Mouse (Mus musculus): ENCODE results near the gene Mapre3. TPM values are rescaled to one million over a fixed set of nuclear protein-coding genes. Genes with fewer than 3 reads are reported as not detected.

Gene Mapre3
- polyA plus RNA-seq, 1 experiment from 2014 or later = 15.4 TPM

- ATAC-seq (replicated peaks; ENCODE audit: insufficient number of reproducible peaks, low FRiP score, low TSS enrichment, low read depth) (no peak), DNase-seq (ENCODE audit: low spot score) (no peak)
- H3K4me1 ChIP-seq (ENCODE audit: control insufficient read depth, insufficient read depth, low read length) = peaks cover 18% of the 10 kb centered on the region
These were observed 94.8 kb downstream of the Mapre3 start for GRCm38 (mm10) chr5:30909300-30909659.

GRCm38 (mm10) chr5:30909863-30910262 lies 95.4 kb downstream of the Mapre3 start:
- no peaks in the 10 kb centered on the region for H3K27me3 ChIP-seq (ENCODE audit: control insufficient read depth, insufficient read depth, low read length)
- no peak overlapping the region for H3K4me3 ChIP-seq (ENCODE audit: low read depth, low read length)
- H3K4me2 ChIP-seq (ENCODE audit: low read depth, low read length) = no peak overlapping the region
- H3K36me3 ChIP-seq (replicated peaks; ENCODE audit: control insufficient read depth, insufficient read depth, low read depth, low read length) = peaks cover 6% of the 10 kb centered on the region; the same call in 1 of the 2 replicates
- H3K9me3 ChIP-seq (replicated peaks; ENCODE audit: control insufficient read depth, low read length) = no peaks in the 10 kb centered on the region
- peaks cover 18% of the 10 kb centered on the region for H3K4me1 ChIP-seq (ENCODE audit: control insufficient read depth, insufficient read depth, low read length)
- ATAC-seq (replicated peaks; ENCODE audit: insufficient number of reproducible peaks, low FRiP score, low TSS enrichment, low read depth) (no peak), DNase-seq (ENCODE audit: low spot score) (no peak)
- H3K9ac ChIP-seq (replicated peaks; ENCODE audit: low read length) = no peak overlapping the region
- WGBS = 76% methylated on average over 7 of the region's 7 CpGs
- no peak overlapping the region for H3K27ac ChIP-seq (replicated peaks; ENCODE audit: low read depth, low read length)

More at GRCm38 (mm10) chr5:30909300-30909659, 94.8 kb downstream of the Mapre3 start:
- Histone ChIP-seq H3K9me3 (replicated peaks; ENCODE audit: control insufficient read depth, low read length) (no peaks in the 10 kb centered on the region), H3K4me3 (ENCODE audit: low read depth, low read length) (no peak overlapping the region), H3K27me3 (ENCODE audit: control insufficient read depth, insufficient read depth, low read length) (no peaks in the 10 kb centered on the region), H3K36me3 (replicated peaks; ENCODE audit: control insufficient read depth, insufficient read depth, low read depth, low read length) (peaks cover 6% of the 10 kb centered on the region; the same call in 1 of the 2 replicates), H3K9ac (replicated peaks; ENCODE audit: low read length) (no peak overlapping the region), H3K27ac (replicated peaks; ENCODE audit: low read depth, low read length) (peak overlapping the region; percentile 87), H3K4me2 (ENCODE audit: low read depth, low read length) (no peak overlapping the region; the same call in 1 of the 2 replicates)
- WGBS = 23% methylated on average over 7 of the region's 7 CpGs

GRCm38 (mm10) chr5:30910481-30910880 lies 96.0 kb downstream of the Mapre3 start:
- Histone ChIP-seq H3K9me3 (replicated peaks; ENCODE audit: control insufficient read depth, low read length) (no peaks in the 10 kb centered on the region), H3K36me3 (replicated peaks; ENCODE audit: control insufficient read depth, insufficient read depth, low read depth, low read length) (peaks cover 3% of the 10 kb centered on the region; the same call in 1 of the 2 replicates), H3K9ac (replicated peaks; ENCODE audit: low read length) (no peak overlapping the region), H3K27ac (replicated peaks; ENCODE audit: low read depth, low read length) (no peak overlapping the region), H3K4me1 (ENCODE audit: control insufficient read depth, insufficient read depth, low read length) (peaks cover 18% of the 10 kb centered on the region), H3K4me2 (ENCODE audit: low read depth, low read length) (no peak overlapping the region), H3K27me3 (ENCODE audit: control insufficient read depth, insufficient read depth, low read length) (no peaks in the 10 kb centered on the region), H3K4me3 (ENCODE audit: low read depth, low read length) (no peak overlapping the region)
- DNase-seq (ENCODE audit: low spot score) (no peak), ATAC-seq (replicated peaks; ENCODE audit: insufficient number of reproducible peaks, low FRiP score, low TSS enrichment, low read depth) (no peak)

GRCm38 (mm10) chr5:30912156-30912555 lies 97.7 kb downstream of the Mapre3 start:
- WGBS = 42% methylated on average over 5 of the region's 5 CpGs
- Histone ChIP-seq H3K36me3 (replicated peaks; ENCODE audit: control insufficient read depth, insufficient read depth, low read depth, low read length) (no peaks in the 10 kb centered on the region; the same call in 1 of the 2 replicates), H3K27ac (replicated peaks; ENCODE audit: low read depth, low read length) (peak overlapping the region; percentile 94), H3K9ac (replicated peaks; ENCODE audit: low read length) (peak overlapping the region; percentile 74), H3K27me3 (ENCODE audit: control insufficient read depth, insufficient read depth, low read length) (no peaks in the 10 kb centered on the region), H3K9me3 (replicated peaks; ENCODE audit: control insufficient read depth, low read length) (no peaks in the 10 kb centered on the region), H3K4me3 (ENCODE audit: low read depth, low read length) (no peak overlapping the region), H3K4me2 (ENCODE audit: low read depth, low read length) (no peak overlapping the region), H3K4me1 (ENCODE audit: control insufficient read depth, insufficient read depth, low read length) (peaks cover 13% of the 10 kb centered on the region)
- no peak for ATAC-seq (replicated peaks; ENCODE audit: insufficient number of reproducible peaks, low FRiP score, low TSS enrichment, low read depth)
- peak; percentile 33 for DNase-seq (ENCODE audit: low spot score)

- DNase-seq (ENCODE audit: low spot score) (peak; percentile 94), ATAC-seq (replicated peaks; ENCODE audit: insufficient number of reproducible peaks, low FRiP score, low TSS enrichment, low read depth) (peak; percentile 70)
- Histone ChIP-seq H3K4me2 (ENCODE audit: low read depth, low read length) (peak within 1 kb of the TSS; percentile 89), H3K9ac (replicated peaks; ENCODE audit: low read length) (peak within 1 kb of the TSS; percentile 74), H3K4me3 (ENCODE audit: low read depth, low read length) (peak within 1 kb of the TSS; percentile 60), H3K27me3 (ENCODE audit: control insufficient read depth, insufficient read depth, low read length) (no peaks in the 10 kb centered on the region), H3K9me3 (replicated peaks; ENCODE audit: control insufficient read depth, low read length) (no peaks in the 10 kb centered on the region), H3K27ac (replicated peaks; ENCODE audit: low read depth, low read length) (peak within 1 kb of the TSS; percentile 94), H3K4me1 (ENCODE audit: control insufficient read depth, insufficient read depth, low read length) (peaks cover 10% of the 10 kb centered on the region), H3K36me3 (replicated peaks; ENCODE audit: control insufficient read depth, insufficient read depth, low read depth, low read length) (no peaks in the 10 kb centered on the region; the same call in 1 of the 2 replicates)
- WGBS = 11% methylated on average over 11 of the region's 13 CpGs
These were observed 98.8 kb downstream of the Mapre3 start, which contains the start of gene Emilin1 for GRCm38 (mm10) chr5:30913060-30913841. Gene Emilin1 (plus strand): TSS chr5:30913402.

- no peak for DNase-seq (ENCODE audit: low spot score)
- no peaks in the 10 kb centered on the region for H3K27me3 ChIP-seq (ENCODE audit: control insufficient read depth, insufficient read depth, low read length)
- H3K9me3 ChIP-seq (replicated peaks; ENCODE audit: control insufficient read depth, low read length) = no peaks in the 10 kb centered on the region
- peak overlapping the region; percentile 94 for H3K27ac ChIP-seq (replicated peaks; ENCODE audit: low read depth, low read length)
- H3K4me2 ChIP-seq (ENCODE audit: low read depth, low read length) = peak overlapping the region; percentile 89
- no peak for ATAC-seq (replicated peaks; ENCODE audit: insufficient number of reproducible peaks, low FRiP score, low TSS enrichment, low read depth)
- H3K36me3 ChIP-seq (replicated peaks; ENCODE audit: control insufficient read depth, insufficient read depth, low read depth, low read length) = peaks cover 5% of the 10 kb centered on the region
- 23% methylated on average over 7 of the region's 7 CpGs for WGBS
- H3K4me3 ChIP-seq (ENCODE audit: low read depth, low read length) = peak overlapping the region; percentile 60
- H3K4me1 ChIP-seq (ENCODE audit: control insufficient read depth, insufficient read depth, low read length) = peaks cover 7% of the 10 kb centered on the region
- peak overlapping the region; percentile 74 for H3K9ac ChIP-seq (replicated peaks; ENCODE audit: low read length)
These were observed 99.7 kb downstream of the Mapre3 start for GRCm38 (mm10) chr5:30914101-30914635.

GRCm38 (mm10) chr5:30914849-30915248 lies 100.4 kb downstream of the Mapre3 start:
- Histone ChIP-seq H3K4me1 (ENCODE audit: control insufficient read depth, insufficient read depth, low read length) (peaks cover 7% of the 10 kb centered on the region), H3K27ac (replicated peaks; ENCODE audit: low read depth, low read length) (peak overlapping the region; percentile 94), H3K9me3 (replicated peaks; ENCODE audit: control insufficient read depth, low read length) (no peaks in the 10 kb centered on the region), H3K9ac (replicated peaks; ENCODE audit: low read length) (peak overlapping the region; percentile 74), H3K27me3 (ENCODE audit: control insufficient read depth, insufficient read depth, low read length) (no peaks in the 10 kb centered on the region), H3K36me3 (replicated peaks; ENCODE audit: control insufficient read depth, insufficient read depth, low read depth, low read length) (peaks cover 5% of the 10 kb centered on the region), H3K4me2 (ENCODE audit: low read depth, low read length) (peak overlapping the region; percentile 89), H3K4me3 (ENCODE audit: low read depth, low read length) (peak overlapping the region; percentile 60)
- ATAC-seq (replicated peaks; ENCODE audit: insufficient number of reproducible peaks, low FRiP score, low TSS enrichment, low read depth) = no peak
- WGBS = 50% methylated on average over 6 of the region's 6 CpGs
- DNase-seq (ENCODE audit: low spot score) = no peak

GRCm38 (mm10) chr5:30915456-30915855 lies 101.0 kb downstream of the Mapre3 start:
- WGBS = 54% methylated on average over 9 of the region's 9 CpGs
- no peaks in the 10 kb centered on the region for H3K9me3 ChIP-seq (replicated peaks; ENCODE audit: control insufficient read depth, low read length)
- H3K4me1 ChIP-seq (ENCODE audit: control insufficient read depth, insufficient read depth, low read length) = peaks cover 7% of the 10 kb centered on the region
- peak; percentile 22 for ATAC-seq (replicated peaks; ENCODE audit: insufficient number of reproducible peaks, low FRiP score, low TSS enrichment, low read depth)
- H3K36me3 ChIP-seq (replicated peaks; ENCODE audit: control insufficient read depth, insufficient read depth, low read depth, low read length) = peaks cover 8% of the 10 kb centered on the region
- no peak for DNase-seq (ENCODE audit: low spot score)
- H3K9ac ChIP-seq (replicated peaks; ENCODE audit: low read length) = peak overlapping the region; percentile 74
- peak overlapping the region; percentile 60 for H3K4me3 ChIP-seq (ENCODE audit: low read depth, low read length)
- H3K4me2 ChIP-seq (ENCODE audit: low read depth, low read length) = peak overlapping the region; percentile 89
- H3K27ac ChIP-seq (replicated peaks; ENCODE audit: low read depth, low read length) = peak overlapping the region; percentile 81
- no peaks in the 10 kb centered on the region for H3K27me3 ChIP-seq (ENCODE audit: control insufficient read depth, insufficient read depth, low read length)

All from embryonic facial prominence, embryonic 11.5 days (tissue).